Mouse (Mus musculus) adrenal gland, postnatal 36 days (tissue): Measurements from ENCODE around the gene Atcay. TPM values are rescaled to one million over a fixed set of nuclear protein-coding genes. Genes with fewer than 3 reads are reported as not detected.
"Not testable (repeated sequence)": the region's sequence is repeated elsewhere in the genome, so short reads cannot be mapped to it uniquely, and the experiment has no call there.

ENCODE experiments used
- DNase-seq, 2 experiments: peaks; one replicate each; pipeline ENCODE4 v3.0.0; 2021; ENCODE audit warnings: mixed read lengths in 1 of 2
- total RNA-seq, 2 experiments: library from RNA; stranded (reverse); gene quantifications; 2 replicates each; pipeline ENCODE4 v1.2.3; 2021

Gene Atcay
- total RNA-seq, 2 experiments from 2014 or later = 1.5 to 2.6 TPM

DNA sequence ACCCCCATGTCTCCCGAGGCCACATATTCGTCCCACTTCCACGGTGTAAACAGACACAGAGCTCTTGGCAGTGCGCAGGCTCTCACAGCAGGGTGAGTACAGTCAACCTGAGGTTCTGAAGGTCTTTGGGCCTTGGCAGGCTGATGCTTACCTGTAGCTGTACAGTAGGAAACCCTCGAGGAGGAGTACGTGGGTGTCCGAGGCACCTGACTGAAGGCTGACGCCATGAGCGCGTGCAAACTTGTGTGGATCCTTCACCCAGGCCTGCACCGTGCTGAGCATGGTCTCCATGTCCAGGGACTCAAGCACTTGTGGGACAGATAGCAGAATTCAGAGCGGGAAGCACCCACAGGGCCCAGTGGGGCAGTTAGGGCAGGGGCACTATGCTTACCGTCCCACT is 30.5 kb downstream of the Atcay start:
- no peak for DNase-seq

DNA sequence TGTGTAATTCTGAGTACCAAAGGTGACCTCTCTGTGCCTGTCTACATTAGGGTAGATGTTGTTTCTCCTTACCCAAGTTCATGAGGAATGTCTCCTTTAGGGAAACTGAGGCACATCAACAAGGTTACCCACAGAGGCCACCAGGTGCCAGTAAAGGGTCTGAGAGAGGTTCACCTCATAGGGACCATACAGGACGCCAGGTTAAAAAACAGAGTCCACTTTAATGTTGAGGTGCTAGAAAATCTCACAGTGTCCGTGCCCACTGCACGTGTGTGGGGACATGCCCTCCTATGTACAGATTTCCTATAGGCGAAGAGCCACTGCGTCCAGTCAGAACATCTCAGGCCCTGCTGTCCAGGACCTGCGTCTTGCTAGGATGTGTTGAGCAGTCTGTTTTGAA is 31.6 kb downstream of the Atcay start:
- DNase-seq = no peak

DNA sequence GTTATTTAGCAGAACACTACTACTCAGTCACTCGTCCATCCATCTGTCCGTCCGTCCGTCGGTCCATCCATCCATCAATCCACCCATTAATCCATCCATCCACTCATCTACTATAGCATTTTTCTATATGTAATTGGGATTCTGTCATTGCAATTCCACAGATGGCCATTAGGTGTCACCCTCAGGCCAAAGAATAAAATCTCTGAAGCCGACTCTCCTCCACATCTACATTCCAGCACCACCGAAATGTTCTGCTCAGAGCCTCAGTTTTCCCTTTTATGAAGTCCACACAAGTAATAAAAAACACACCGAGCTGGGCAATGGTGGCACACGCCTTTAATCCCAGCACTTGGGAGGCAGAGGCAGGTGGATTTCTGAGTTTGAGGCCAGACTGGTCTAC is 32.4 kb downstream of the Atcay start:
- peak; percentile 25 to 40 for DNase-seq

DNA sequence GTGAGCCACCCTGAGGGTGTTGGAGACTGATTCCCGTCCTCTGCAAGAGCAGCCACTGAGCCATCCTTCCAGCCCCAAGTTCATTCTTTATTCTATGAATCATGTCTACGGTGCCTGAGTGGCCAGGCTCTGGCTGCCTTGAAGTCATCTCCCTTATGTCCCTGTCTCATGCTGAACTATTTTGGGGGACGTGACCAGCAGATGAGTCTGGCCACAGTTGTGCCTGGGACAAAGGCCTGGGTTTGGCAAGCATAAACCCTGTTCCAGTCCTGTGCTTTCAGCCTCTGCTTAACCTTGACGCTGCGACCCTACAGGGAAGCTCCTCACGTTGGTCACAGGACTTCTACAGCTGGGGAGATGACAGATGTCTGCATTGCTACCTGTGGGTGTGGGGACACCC is 33.3 kb downstream of the Atcay start:
- no peak for DNase-seq

DNA sequence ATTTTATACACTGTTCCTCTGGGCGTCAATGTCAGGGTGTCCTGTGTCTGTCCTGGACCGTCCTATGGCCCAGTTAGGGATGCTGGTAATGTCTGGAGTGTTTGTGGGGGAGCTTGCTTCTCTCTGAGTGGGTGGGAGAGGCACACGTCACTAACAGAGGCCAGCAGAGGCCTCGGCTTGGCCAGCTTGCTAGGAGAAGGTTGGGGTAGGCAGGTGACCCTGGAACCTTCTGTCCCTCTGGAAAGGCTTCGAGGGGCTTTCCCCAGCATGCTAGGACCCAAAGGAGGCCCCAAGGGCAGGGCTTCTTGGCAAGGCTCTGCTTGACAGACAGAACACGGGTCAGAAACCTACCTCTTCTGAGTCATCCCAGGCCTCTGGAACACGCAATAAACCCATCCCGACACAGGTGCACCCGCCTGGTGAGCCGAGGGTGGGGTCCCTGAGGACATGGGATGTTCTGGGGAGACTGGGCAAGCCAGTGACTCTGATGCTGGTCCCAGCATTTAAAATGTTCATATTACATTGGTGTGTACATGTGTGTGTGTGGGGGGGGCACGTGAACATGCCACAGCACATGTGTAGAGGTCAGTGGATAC is 34.1 kb downstream of the Atcay start:
- DNase-seq = no peak

DNA sequence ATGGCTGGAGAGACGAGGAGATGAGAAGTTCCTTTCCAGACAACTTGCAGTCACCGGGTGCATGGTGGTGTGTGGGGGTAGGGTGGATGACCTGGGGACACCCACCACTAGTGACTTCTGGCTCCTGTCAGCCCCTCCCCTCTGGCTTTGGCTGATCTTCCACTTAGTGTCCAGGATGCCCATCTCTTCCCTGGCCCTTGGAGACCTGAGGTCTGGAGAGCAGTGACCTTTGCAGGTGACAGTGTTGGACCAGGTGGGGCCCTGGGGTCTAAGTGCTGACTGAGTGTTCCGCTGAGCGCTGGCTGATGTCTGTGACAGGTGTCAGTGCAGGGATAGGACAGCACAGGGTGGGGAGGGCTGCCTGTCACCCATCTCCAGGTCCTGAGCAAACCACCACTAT is 35.3 kb downstream of the Atcay start:
- DNase-seq = no peak

DNA sequence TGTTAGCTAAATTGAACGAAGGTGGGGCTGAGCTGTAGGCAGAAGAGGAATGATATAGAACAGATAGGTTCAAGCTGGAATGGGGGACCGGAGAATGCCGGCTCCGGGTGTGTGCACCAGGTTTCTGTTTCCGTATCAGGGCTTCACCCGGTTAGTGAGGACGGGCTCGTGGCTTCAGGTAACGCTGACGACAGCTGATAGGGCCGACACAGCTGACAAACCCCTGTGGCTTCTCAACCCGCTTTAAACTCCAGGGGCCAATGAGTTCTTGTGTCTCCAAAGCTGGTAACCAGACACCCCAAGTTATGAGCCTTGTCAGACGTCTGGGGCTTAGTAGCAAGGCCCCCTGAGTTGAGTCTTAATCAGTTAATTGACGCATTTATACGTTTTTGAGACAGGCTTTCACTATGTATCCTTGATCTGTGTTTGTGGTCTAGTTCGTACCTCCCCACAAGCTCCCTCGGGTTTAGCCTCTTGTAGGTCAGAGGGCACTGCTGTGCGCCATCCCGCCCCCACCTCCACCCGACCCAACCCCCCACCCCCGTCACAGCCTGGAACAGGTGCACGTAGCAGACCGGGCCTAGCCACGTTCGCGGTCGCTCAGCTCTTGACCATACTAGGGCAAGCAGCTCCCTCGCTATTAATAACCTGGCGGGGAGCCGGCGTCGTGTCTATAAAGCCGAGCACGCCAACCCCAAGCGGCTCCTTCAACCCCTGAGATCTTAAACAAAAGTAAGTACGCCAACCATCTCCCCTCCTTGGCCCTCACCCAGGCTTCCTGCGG is 36.5 kb downstream of the Atcay start:
- DNase-seq = peak in 1 of 2 experiments; percentile 50

DNA sequence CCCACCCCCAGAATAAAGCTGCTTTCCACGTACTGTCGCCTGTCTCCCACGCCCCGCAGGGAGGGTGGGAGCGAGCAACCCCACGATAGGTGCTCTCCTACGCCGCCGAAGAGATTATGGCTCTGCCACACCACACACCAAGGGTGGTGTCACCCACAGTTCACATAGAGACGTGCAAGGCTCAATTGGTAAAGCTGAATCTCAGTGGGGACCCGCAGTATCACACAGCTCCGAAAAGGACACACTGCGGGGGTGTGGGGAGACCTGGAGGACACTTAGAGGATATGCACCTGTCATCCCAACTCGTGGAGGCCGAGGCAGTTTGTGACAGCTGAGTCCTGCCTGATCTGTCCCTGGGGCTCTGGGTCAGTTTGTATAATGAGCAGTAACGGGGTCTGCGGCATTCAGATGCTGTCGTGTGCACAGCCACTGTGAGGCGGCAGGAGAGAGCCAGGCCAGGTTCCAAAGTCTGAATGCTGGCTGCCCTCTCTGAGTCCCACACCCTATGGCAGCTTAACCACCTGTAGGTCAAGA is 37.6 kb downstream of the Atcay start:
- DNase-seq = peak in 1 of 2 experiments; percentile 23

DNA sequence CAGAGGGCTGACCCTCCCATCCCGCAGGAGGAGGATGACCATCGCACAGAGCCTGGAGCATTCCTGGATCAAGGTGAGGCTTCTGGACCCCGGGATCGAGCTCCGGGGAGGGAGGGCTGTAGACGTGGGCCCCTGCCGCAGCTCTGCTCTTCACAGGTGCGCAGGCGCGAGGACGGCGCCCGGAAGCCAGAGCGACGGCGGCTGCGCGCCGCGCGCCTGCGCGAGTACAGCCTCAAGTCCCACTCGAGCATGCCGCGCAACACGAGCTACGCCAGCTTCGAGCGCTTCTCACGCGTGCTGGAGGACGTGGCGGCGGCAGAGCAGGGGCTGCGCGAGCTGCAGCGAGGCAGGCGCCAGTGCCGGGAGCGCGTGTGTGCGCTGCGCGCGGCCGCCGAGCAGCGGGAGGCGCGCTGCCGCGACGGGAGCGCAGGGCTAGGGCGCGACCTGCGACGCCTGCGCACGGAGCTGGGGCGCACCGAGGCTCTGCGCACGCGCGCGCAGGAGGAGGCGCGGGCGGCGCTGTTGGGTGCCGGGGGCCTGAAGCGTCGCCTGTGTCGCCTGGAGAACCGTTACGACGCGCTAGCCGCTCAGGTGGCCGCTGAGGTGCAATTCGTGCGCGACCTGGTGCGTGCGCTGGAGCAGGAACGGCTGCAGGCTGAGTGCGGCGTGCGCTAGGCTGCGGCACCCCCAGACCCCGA is 38.2 kb downstream of the Atcay start:
- peak; percentile 85 to 91 for DNase-seq

DNA sequence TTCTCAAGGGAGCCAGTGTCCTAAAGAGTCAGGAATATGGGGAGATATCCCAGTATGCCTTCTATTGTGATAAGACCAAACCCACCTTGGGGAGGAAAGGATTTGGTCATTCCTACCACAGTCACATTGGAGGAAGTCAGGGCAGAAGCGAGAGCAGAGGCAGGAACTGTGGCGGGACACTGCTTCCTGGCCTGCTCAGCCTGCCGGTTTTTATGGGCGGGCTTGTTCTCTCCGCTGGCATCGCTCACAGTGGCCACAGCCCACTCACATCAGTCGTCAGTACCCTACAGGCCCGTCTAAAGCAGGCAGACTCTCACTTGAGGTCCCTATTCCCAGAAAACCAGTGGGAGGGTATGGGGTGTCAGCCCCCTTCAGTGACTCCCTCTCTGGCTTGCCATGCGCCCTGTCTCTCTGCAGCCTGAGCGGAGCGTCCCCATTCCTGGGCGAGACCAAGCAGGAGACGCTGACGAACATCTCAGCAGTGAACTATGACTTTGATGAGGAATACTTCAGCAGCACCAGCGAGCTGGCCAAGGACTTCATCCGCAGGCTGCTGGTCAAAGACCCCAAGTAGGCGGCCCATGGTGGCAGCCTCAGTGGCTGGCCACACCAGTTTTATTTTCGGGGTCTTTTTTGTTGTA is 39.2 kb downstream of the Atcay start:
- peak; percentile 15 to 31 for DNase-seq

DNA sequence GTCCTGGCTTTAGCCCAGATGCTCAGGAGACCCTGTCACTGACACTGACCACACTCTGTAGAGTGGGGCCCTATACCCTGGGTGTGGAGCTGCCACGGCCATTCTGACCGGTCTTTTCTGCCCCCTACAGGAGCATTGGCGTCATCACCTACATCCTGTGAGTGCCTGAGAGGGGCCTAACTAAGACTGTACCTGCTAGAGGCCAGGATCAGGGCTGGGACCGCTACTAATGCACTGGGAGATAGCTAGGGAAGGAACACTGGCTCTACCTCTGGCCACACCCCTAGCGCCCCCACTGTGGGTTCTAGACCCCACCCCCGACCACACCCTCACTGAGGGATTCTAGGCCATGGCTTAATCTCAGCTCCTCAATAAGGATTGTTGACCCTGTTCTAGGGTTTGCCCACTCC is 39.7 kb downstream of the Atcay start:
- DNase-seq = peak in 1 of 2 experiments; percentile 33

DNA sequence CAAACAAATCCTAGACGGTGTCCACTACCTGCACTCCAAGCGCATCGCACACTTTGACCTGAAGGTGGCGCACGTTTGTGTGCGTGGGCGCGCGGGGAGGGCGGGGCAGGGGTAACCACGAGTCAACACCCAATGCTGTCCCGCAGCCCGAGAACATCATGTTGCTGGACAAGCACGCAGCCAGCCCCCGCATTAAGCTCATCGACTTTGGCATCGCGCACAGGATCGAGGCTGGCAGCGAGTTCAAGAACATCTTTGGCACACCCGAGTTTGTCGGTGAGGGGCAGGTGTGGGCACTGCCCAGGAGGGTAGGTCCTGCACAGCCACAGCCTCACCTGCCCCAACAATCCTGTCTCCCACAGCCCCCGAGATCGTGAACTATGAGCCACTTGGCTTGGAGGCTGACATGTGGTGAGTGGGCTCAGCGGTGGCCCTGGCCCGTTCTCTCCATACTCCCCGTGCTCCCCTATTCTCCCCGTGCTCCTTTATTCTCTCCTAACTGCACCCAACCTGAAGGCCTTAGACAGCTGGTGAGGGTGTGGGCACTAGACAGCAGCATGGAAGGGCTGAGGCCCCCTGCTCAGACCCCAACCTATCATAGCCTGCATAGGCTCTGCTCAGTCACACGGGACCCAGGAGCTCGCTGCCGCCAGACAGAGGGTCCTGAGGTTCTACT is 40.3 kb downstream of the Atcay start:
- peak; percentile 30 to 37 for DNase-seq

DNA sequence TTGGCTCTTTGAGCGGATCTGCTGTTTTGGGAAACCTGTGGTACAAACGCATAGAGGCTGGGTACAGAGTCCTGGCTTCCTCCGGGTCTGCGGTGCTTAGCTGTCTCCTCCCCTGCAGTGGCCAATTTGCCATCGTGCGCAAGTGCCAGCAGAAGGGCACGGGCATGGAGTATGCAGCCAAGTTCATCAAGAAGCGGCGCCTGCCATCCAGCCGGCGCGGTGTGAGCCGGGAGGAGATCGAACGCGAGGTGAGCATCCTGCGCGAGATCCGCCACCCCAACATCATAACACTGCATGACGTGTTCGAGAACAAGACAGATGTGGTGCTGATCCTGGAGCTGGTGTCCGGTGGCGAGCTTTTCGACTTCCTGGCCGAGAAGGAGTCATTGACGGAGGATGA is 40.8 kb downstream of the Atcay start:
- no peak for DNase-seq

DNA sequence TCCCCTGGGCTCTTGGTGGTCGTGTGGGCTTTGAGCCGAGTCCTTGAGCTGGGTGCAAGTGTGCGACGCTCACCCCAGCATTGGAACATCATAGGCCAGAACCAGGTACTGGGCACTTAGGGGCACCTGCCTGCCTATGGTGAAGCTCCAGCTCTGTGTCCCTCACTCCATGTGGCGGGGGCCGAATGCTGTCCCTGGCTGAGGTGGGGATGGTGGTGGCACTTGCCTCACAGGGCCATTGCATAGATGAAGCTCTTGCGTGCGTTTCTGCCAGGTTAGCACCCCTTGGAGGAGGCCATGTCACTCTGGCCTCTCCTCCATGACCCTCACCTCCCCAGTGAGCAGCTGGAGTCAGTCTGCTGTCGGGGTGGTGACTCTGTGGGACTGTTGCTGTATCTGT is 43.5 kb downstream of the Atcay start:
- DNase-seq = no peak

DNA sequence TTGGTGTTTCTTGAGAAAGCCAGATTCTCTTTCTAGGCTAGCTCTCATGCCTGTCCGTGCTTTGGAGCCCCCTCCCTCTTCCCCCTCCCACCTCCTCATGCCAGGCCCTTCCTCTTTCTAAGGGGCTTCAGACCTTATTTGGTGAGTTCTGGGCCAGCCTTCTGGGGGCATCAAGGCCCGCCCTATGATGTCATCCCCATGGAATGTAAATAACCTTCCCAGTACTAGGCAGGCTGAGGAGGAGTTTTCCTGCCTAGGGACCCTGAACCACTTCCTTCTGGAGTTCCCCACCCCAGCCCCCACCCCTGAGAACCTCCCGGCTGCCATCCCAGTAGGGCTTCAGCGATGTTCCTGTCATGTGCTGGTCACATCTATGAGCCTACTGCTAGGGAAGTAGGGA is 45.9 kb downstream of the Atcay start:
- no peak for DNase-seq

DNA sequence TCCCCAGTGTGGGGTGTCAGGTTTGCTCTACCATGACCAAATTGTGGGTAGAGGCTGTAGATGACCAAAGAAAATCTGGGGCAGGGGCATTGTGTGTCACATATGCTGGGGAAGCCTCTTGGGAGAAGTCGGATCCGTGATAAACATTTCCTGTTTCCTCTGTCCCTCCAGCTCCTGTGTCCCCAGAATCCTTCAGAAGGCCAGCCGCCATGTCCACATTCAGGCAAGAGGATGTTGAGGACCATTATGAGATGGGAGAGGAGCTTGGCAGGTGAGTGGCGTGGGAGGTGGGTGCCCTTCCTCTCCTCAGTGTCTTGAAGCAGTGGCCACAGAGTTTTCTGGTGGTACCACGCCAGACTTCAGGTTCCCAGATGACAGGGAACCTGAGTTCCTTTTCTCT is 46.8 kb downstream of the Atcay start, which contains the start of gene 4930442H23Rik:
4930442H23Rik (minus strand) TSS at position 45 of the 400 bp plus-strand sequence.
- DNase-seq = no peak

DNA sequence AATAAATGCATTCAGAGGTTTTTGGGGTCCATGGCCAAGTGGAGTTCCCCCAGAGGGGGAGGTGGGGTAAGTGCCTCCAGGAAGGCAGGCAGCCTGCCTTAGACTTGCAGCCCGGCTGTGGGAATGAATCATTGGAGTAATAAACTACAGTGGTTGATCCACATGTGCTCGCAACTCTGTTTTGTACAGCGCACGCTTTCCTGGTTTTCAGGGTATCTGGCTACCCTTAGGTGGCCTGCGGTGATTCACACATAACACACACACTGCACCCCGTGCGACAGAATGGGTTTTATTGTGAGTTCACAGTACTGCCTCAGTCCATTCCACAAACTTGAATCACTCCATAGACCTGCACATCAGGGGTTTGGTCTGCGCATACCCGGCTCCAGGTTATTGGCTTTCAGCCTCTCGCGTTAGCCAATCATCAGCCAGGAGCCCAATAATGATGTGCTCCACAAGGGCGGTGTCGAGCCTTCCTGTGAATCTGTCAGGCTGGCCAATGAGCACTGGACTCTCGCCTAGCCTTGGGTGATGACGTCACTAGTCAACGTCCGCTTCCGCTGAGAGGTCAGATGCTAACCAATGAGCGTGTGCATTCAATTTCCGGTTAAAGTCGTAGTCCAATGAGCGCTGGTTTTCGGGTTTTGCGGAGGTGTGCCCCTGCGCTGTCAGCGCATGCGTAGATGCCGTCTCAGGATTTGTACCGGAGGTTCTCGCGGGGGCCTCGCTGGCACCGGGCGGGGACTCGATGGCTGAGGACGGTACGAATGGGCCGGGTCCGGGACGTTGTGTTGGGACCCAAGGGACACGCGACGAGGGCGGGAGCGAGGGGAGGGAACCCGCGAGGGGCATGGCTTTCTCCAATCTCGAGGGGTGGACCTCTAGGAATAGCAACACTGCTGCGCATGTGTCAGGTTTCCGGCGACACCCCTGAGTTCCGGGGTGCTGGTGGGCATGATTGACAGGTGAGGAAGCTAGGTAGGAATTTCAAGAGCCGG is 48.0 kb downstream of the Atcay start, which contains the start of gene Dapk3:
Dapk3 (plus strand) TSS at position 670 of the 998 bp plus-strand sequence.
- peak; percentile 95 to 96 for DNase-seq

DNA sequence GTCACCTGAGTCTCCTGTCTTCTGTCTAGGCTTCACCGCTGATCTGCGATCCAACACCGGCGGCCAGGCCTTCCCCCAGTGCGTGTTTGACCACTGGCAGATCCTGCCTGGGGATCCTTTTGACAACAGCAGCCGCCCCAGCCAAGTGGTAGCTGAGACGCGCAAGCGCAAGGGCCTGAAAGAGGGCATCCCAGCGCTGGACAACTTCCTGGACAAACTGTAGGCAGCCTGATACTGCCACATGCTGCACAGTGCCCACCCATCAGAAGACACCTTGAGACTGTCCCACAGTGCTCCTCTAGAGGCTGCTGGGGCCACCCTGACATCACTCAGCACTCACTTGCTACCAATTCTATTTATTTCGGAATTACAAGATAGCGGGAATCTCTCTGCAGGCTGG is 48.8 kb downstream of the Atcay start:
- not testable (repeated sequence) for DNase-seq

DNA sequence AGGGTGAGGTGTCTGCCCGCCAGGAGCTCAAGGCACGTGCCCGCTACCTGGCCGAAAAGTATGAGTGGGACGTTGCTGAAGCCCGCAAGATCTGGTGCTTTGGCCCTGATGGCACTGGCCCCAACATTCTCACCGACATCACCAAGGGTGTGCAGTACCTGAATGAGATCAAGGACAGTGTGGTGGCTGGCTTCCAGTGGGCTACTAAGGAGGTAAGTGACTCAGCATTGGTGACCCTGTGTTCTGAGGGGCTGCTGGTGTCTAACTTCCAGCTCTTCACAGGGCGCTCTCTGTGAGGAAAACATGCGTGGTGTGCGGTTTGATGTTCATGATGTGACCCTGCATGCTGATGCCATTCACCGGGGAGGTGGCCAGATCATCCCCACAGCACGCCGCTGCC is 49.7 kb downstream of the Atcay start:
- DNase-seq = no peak
